Mouse (Mus musculus) embryonic fibroblast, embryonic 13.5 days (primary cell): ENCODE measurements around the gene Primpol.

Experiments
- CTCF ChIP-seq: IDR thresholded peaks from 2 replicates; pipeline ENCODE4 v1.5.1; 2011; ENCODE audit warnings: mild to moderate bottlenecking, control low read depth, low read length, moderate library complexity, borderline replicate concordance; ENCODE audit not compliant: insufficient read depth
- POLR2A ChIP-seq: IDR thresholded peaks from 2 replicates; pipeline ENCODE4 v1.6.1; 2011; ENCODE audit warnings: low read depth, mild to moderate bottlenecking, control low read depth, low read length, moderate library complexity

- TF ChIP-seq CTCF, result no peak
- TF ChIP-seq POLR2A, result no peak
Observed at GRCm38 (mm10) chr8:46546431-46547176, 70.4 kb downstream of the Primpol start.
